Mouse (Mus musculus) midbrain, embryonic 16.5 days (tissue): Measurements from ENCODE around the gene Fbxo3. TPM values are rescaled to one million over a fixed set of nuclear protein-coding genes. Genes with fewer than 3 reads are reported as not detected.
"Not testable (repeated sequence)": the region's sequence is repeated elsewhere in the genome, so short reads cannot be mapped to it uniquely, and the experiment has no call there.

Experiments
- ATAC-seq: fragments of 200-750 bp; cut with Nextera tagmentation; 2 replicates; pipeline ENCODE4 v1.8.0; 2017; ENCODE audit warnings: moderate TSS enrichment
- H3K27ac ChIP-seq: fragments of 300-500 bp; sonication (generic); 2 replicates; pipeline ENCODE4 v1.5.1; 2014; ENCODE audit warnings: mild to moderate bottlenecking, low read length, mixed read lengths
- H3K27me3 ChIP-seq: fragments of 300-500 bp; sonication (generic); 2 replicates; pipeline ENCODE4 v1.6.1; 2014; ENCODE audit warnings: low read depth, low read length, mixed read lengths; ENCODE audit not compliant: control insufficient read depth, insufficient read depth
- H3K36me3 ChIP-seq: fragments of 300-500 bp; sonication (generic); 2 replicates; pipeline ENCODE4 v1.6.1; 2014; ENCODE audit warnings: mild to moderate bottlenecking, low read length, moderate library complexity, mixed read lengths; ENCODE audit not compliant: control insufficient read depth, insufficient read depth
- H3K4me1 ChIP-seq: fragments of 300-500 bp; sonication (generic); 2 replicates; pipeline ENCODE4 v1.6.1; 2014; ENCODE audit warnings: mild to moderate bottlenecking, low read length, mixed read lengths; ENCODE audit not compliant: control insufficient read depth, insufficient read depth
- H3K4me2 ChIP-seq: fragments of 300-500 bp; sonication (generic); 2 replicates; pipeline ENCODE4 v1.6.1; 2014; ENCODE audit warnings: mild to moderate bottlenecking, low read length, mixed read lengths
- H3K4me3 ChIP-seq: fragments of 300-500 bp; sonication (generic); 2 replicates; pipeline ENCODE4 v1.5.1; 2014; ENCODE audit warnings: low read depth, mild to moderate bottlenecking, low read length, moderate library complexity, mixed read lengths
- H3K9ac ChIP-seq: fragments of 300-500 bp; sonication (generic); 2 replicates; pipeline ENCODE4 v1.6.1; 2014; ENCODE audit warnings: low read depth, low read length, mixed read lengths
- H3K9me3 ChIP-seq: fragments of 300-500 bp; sonication (generic); replicated peaks from 2 replicates; pipeline ENCODE4 v1.6.1; 2014; ENCODE audit warnings: mild to moderate bottlenecking, low read length, mixed read lengths; ENCODE audit not compliant: control insufficient read depth, poor library complexity, severe bottlenecking
- WGBS: fragments of 180-500 bp; shearing (Covaris S2); extraction: QIAGEN DNeasy Blood & Tissue Kit; methylation state at CpG from one replicate; pipeline ENCODE4 v1.1.7; 2014; 5-methylcytosine and 5-hydroxymethylcytosine counted together
- polyA plus RNA-seq: library from polyadenylated mRNA; unstranded; fragments of >200 nt; fragmentation: Nextera tagmentation; extraction: Ambion mirVana; gene quantifications from 2 replicates; pipeline ENCODE4 v1.2.1, GENCODE M21; 2015

Gene Fbxo3
- polyA plus RNA-seq, 1 experiment from 2014 or later = 84.0 TPM

- H3K4me3 ChIP-seq, H3K36me3 ChIP-seq, ATAC-seq, H3K4me1 ChIP-seq, H3K9me3 ChIP-seq, H3K27me3 ChIP-seq, H3K4me2 ChIP-seq, H3K27ac ChIP-seq, H3K9ac ChIP-seq: not testable (repeated sequence)
- 96% methylated on average over 4 of the region's 4 CpGs for WGBS
Observed at GRCm38 (mm10) chr2:104097396-104097795, 69.9 kb downstream of the Fbxo3 start.

- no peaks in the 10 kb centered on the region for H3K27me3 ChIP-seq
- ATAC-seq = no peak
- 43% methylated on average over 3 of the region's 3 CpGs for WGBS
- H3K9ac ChIP-seq = no peak overlapping the region
- peaks cover 5% of the 10 kb centered on the region; the same call in 1 of the 2 replicates for H3K4me1 ChIP-seq
- H3K36me3 ChIP-seq = no peaks in the 10 kb centered on the region
- H3K4me2 ChIP-seq = no peak overlapping the region
- no peak overlapping the region for H3K4me3 ChIP-seq
- no peak overlapping the region for H3K27ac ChIP-seq
- no peaks in the 10 kb centered on the region for H3K9me3 ChIP-seq
Observed at GRCm38 (mm10) chr2:104098529-104099230, 71.2 kb downstream of the Fbxo3 start.

- no peak overlapping the region for H3K4me3 ChIP-seq
- H3K4me1 ChIP-seq = peaks cover 5% of the 10 kb centered on the region; the same call in 1 of the 2 replicates
- no peaks in the 10 kb centered on the region for H3K36me3 ChIP-seq
- 92% methylated on average over 2 of the region's 2 CpGs for WGBS
- no peak overlapping the region for H3K27ac ChIP-seq
- no peak overlapping the region for H3K4me2 ChIP-seq
- H3K9me3 ChIP-seq = no peaks in the 10 kb centered on the region
- no peak overlapping the region for H3K9ac ChIP-seq
- no peak for ATAC-seq
- no peaks in the 10 kb centered on the region for H3K27me3 ChIP-seq
Observed at GRCm38 (mm10) chr2:104099231-104099585, 71.7 kb downstream of the Fbxo3 start.

- H3K27ac ChIP-seq = no peak overlapping the region
- 21% methylated on average over 1 of the region's 1 CpGs for WGBS
- ATAC-seq = no peak
- no peak overlapping the region for H3K4me2 ChIP-seq
- H3K36me3 ChIP-seq = no peaks in the 10 kb centered on the region
- no peaks in the 10 kb centered on the region for H3K9me3 ChIP-seq
- peaks cover 5% of the 10 kb centered on the region; the same call in 1 of the 2 replicates for H3K4me1 ChIP-seq
- no peak overlapping the region for H3K9ac ChIP-seq
- no peaks in the 10 kb centered on the region for H3K27me3 ChIP-seq
- no peak overlapping the region for H3K4me3 ChIP-seq
Observed at GRCm38 (mm10) chr2:104099946-104100345, 72.4 kb downstream of the Fbxo3 start.

GRCm38 (mm10) chr2:104104800-104105199 is 77.3 kb downstream of the Fbxo3 start:
- Histone ChIP-seq H3K4me2 (no peak overlapping the region), H3K27ac (no peak overlapping the region), H3K36me3 (no peaks in the 10 kb centered on the region), H3K4me1 (no peaks in the 10 kb centered on the region), H3K9me3 (no peaks in the 10 kb centered on the region), H3K27me3 (no peaks in the 10 kb centered on the region), H3K9ac (no peak overlapping the region), H3K4me3 (no peak overlapping the region)
- WGBS = 92% methylated on average over 6 of the region's 6 CpGs
- ATAC-seq = no peak

- ATAC-seq, H3K27me3 ChIP-seq, H3K4me1 ChIP-seq, H3K4me2 ChIP-seq, H3K9ac ChIP-seq, H3K36me3 ChIP-seq, H3K4me3 ChIP-seq, H3K9me3 ChIP-seq, H3K27ac ChIP-seq: not testable (repeated sequence)
- 92% methylated on average over 2 of the region's 2 CpGs for WGBS
Observed at GRCm38 (mm10) chr2:104109021-104109420, 81.5 kb downstream of the Fbxo3 start.

- Histone ChIP-seq H3K36me3 (no peaks in the 10 kb centered on the region), H3K9ac (no peak overlapping the region), H3K27ac (no peak overlapping the region), H3K9me3 (no peaks in the 10 kb centered on the region), H3K27me3 (no peaks in the 10 kb centered on the region), H3K4me2 (no peak overlapping the region), H3K4me1 (no peaks in the 10 kb centered on the region), H3K4me3 (no peak overlapping the region)
- WGBS = 78% methylated on average over 2 of the region's 2 CpGs
- ATAC-seq = no peak
Observed at GRCm38 (mm10) chr2:104109528-104109927, 82.0 kb downstream of the Fbxo3 start.

- ATAC-seq = no peak
- WGBS = 91% methylated on average over 4 of the region's 4 CpGs
Observed at GRCm38 (mm10) chr2:104110031-104110430, 82.5 kb downstream of the Fbxo3 start.

GRCm38 (mm10) chr2:104111170-104111797 is 83.8 kb downstream of the Fbxo3 start:
- not testable (repeated sequence) for H3K27me3 ChIP-seq, H3K4me2 ChIP-seq, H3K4me3 ChIP-seq, H3K4me1 ChIP-seq, ATAC-seq, H3K9ac ChIP-seq, H3K27ac ChIP-seq, H3K36me3 ChIP-seq, H3K9me3 ChIP-seq
- no CpG with 5 or more reads among the region's 1 CpGs for WGBS

More at GRCm38 (mm10) chr2:104110031-104110430, 82.5 kb downstream of the Fbxo3 start:
- H3K36me3 ChIP-seq = no peaks in the 10 kb centered on the region
- no peak overlapping the region for H3K9ac ChIP-seq
- H3K9me3 ChIP-seq = no peaks in the 10 kb centered on the region
- H3K27ac ChIP-seq = no peak overlapping the region
- no peaks in the 10 kb centered on the region for H3K4me1 ChIP-seq
- no peaks in the 10 kb centered on the region for H3K27me3 ChIP-seq
- no peak overlapping the region for H3K4me3 ChIP-seq
- no peak overlapping the region for H3K4me2 ChIP-seq
